Mouse (Mus musculus) limb, embryonic 14.5 days (tissue): ENCODE measurements at regions not wholly inside any gene's neighbourhood (a gene's known extent, or its start where the extent isn't known, plus 50 kb on each side); places are given as distances from the start of the nearest gene placed in this dataset.

Experiments
- ATAC-seq: fragments of 200-750 bp; cut with Nextera tagmentation; 2 replicates; pipeline ENCODE4 v1.8.0; 2017; ENCODE audit warnings: low read depth, moderate number of reproducible peaks, moderate TSS enrichment; ENCODE audit not compliant: low FRiP score
- DNase-seq: peaks from one replicate; pipeline ENCODE4 v3.0.0-alpha.2; 2015; ENCODE audit warnings: low spot score
- H3K27ac ChIP-seq: fragments of 300-500 bp; sonication (generic); replicated peaks from 2 replicates; pipeline ENCODE4 v1.5.1; 2014; ENCODE audit warnings: low read depth, mild to moderate bottlenecking, low read length, moderate library complexity, mixed read lengths
- H3K27me3 ChIP-seq: fragments of 300-500 bp; sonication (generic); 2 replicates; pipeline ENCODE4 v1.6.1; 2014; ENCODE audit warnings: low read length, mixed read lengths; ENCODE audit not compliant: control insufficient read depth, insufficient read depth
- H3K36me3 ChIP-seq: fragments of 300-500 bp; sonication (generic); 2 replicates; pipeline ENCODE4 v1.6.1; 2014; ENCODE audit warnings: mild to moderate bottlenecking, low read length, moderate library complexity, mixed read lengths; ENCODE audit not compliant: control insufficient read depth, insufficient read depth
- H3K4me1 ChIP-seq: fragments of 300-500 bp; sonication (generic); 2 replicates; pipeline ENCODE4 v1.6.1; 2014; ENCODE audit warnings: antibody characterized with exemption, low read length, mixed read lengths; ENCODE audit not compliant: control insufficient read depth, insufficient read depth
- H3K4me2 ChIP-seq: fragments of 300-500 bp; sonication (generic); replicated peaks from 2 replicates; pipeline ENCODE4 v1.6.1; 2014; ENCODE audit warnings: low read depth, mild to moderate bottlenecking, low read length, moderate library complexity; ENCODE audit not compliant: severe bottlenecking
- H3K4me3 ChIP-seq: fragments of 300-500 bp; sonication (generic); replicated peaks from 2 replicates; pipeline ENCODE4 v1.5.1; 2014; ENCODE audit warnings: low read length
- H3K9ac ChIP-seq: fragments of 300-500 bp; sonication (generic); 2 replicates; pipeline ENCODE4 v1.6.1; 2014; ENCODE audit warnings: mild to moderate bottlenecking, low read depth, low read length, moderate library complexity; ENCODE audit not compliant: severe bottlenecking
- H3K9me3 ChIP-seq: fragments of 300-500 bp; sonication (generic); 2 replicates; pipeline ENCODE4 v1.6.1; 2016; ENCODE audit warnings: low read length; ENCODE audit not compliant: control insufficient read depth
- POLR2A ChIP-seq: fragments of 200-500 bp; IDR thresholded peaks from 2 replicates; pipeline ENCODE4 v1.8.0; 2012; ENCODE audit warnings: inconsistent platforms, mild to moderate bottlenecking, moderate library complexity, borderline replicate concordance; ENCODE audit not compliant: insufficient read depth, insufficient read length; ENCODE audit errors: extremely low read depth
- WGBS: fragments of 180-500 bp; shearing (Covaris S2); extraction: QIAGEN DNeasy Blood & Tissue Kit; methylation state at CpG from one replicate; pipeline ENCODE4 v1.1.7; 2014; 5-methylcytosine and 5-hydroxymethylcytosine counted together

- no peak overlapping the region for H3K4me3 ChIP-seq
- peak overlapping the region; percentile 16; the same call in 1 of the 2 replicates for H3K4me2 ChIP-seq
- WGBS: 24% methylated on average over 4 of the region's 4 CpGs
- no peaks in the 10 kb centered on the region for H3K27me3 ChIP-seq
- H3K36me3 ChIP-seq: no peaks in the 10 kb centered on the region
- peak; percentile 82 for ATAC-seq
- H3K9me3 ChIP-seq: no peaks in the 10 kb centered on the region
- no peak overlapping the region for H3K9ac ChIP-seq
- peaks cover 22% of the 10 kb centered on the region for H3K4me1 ChIP-seq
- DNase-seq: peak; percentile 63
- no peak for TF ChIP-seq POLR2A
- peak overlapping the region; percentile 21 for H3K27ac ChIP-seq
Observed at GRCm38 (mm10) chr1:90364444-90364843, 160.7 kb downstream of the Ackr3 start.

- Histone ChIP-seq H3K9me3 (no peaks in the 10 kb centered on the region), H3K36me3 (no peaks in the 10 kb centered on the region), H3K4me2 (no peak overlapping the region), H3K9ac (no peak overlapping the region), H3K27ac (no peak overlapping the region), H3K27me3 (no peaks in the 10 kb centered on the region), H3K4me3 (no peak overlapping the region), H3K4me1 (peaks cover 19% of the 10 kb centered on the region)
- 69% methylated on average over 10 of the region's 10 CpGs for WGBS
- DNase-seq (no peak), ATAC-seq (no peak)
- TF ChIP-seq POLR2A: no peak
Observed at GRCm38 (mm10) chr1:90368581-90368980, 164.8 kb downstream of the Ackr3 start.

- DNase-seq: no peak
- Histone ChIP-seq H3K36me3 (no peaks in the 10 kb centered on the region), H3K4me2 (no peak overlapping the region), H3K9me3 (no peaks in the 10 kb centered on the region), H3K4me1 (peaks cover 17% of the 10 kb centered on the region), H3K9ac (no peak overlapping the region), H3K27ac (no peak overlapping the region), H3K27me3 (no peaks in the 10 kb centered on the region), H3K4me3 (no peak overlapping the region)
- no peak for ATAC-seq
- WGBS: 64% methylated on average over 2 of the region's 2 CpGs
- no peak for TF ChIP-seq POLR2A
Observed at GRCm38 (mm10) chr1:90369287-90369686, 165.5 kb downstream of the Ackr3 start.

- DNase-seq: no peak
- Histone ChIP-seq H3K27ac (no peak overlapping the region), H3K4me3 (no peak overlapping the region), H3K4me2 (no peak overlapping the region), H3K36me3 (no peaks in the 10 kb centered on the region), H3K9me3 (no peaks in the 10 kb centered on the region), H3K9ac (no peak overlapping the region), H3K4me1 (peaks cover 9% of the 10 kb centered on the region; the same call in 1 of the 2 replicates), H3K27me3 (no peaks in the 10 kb centered on the region)
- no peak for ATAC-seq
- no peak for TF ChIP-seq POLR2A
- 79% methylated on average over 5 of the region's 5 CpGs for WGBS
Observed at GRCm38 (mm10) chr1:90370766-90371165, 167.0 kb downstream of the Ackr3 start.

GRCm38 (mm10) chr1:90373001-90373400 is 169.2 kb downstream of the Ackr3 start:
- H3K9ac ChIP-seq: no peak overlapping the region
- H3K27me3 ChIP-seq: no peaks in the 10 kb centered on the region
- no peak for TF ChIP-seq POLR2A
- H3K4me1 ChIP-seq: peaks cover 9% of the 10 kb centered on the region; the same call in 1 of the 2 replicates
- no peak overlapping the region for H3K4me2 ChIP-seq
- 92% methylated on average over 5 of the region's 5 CpGs for WGBS
- no peak overlapping the region for H3K27ac ChIP-seq
- no peaks in the 10 kb centered on the region for H3K9me3 ChIP-seq
- DNase-seq (no peak), ATAC-seq (no peak)
- H3K36me3 ChIP-seq: no peaks in the 10 kb centered on the region
- no peak overlapping the region for H3K4me3 ChIP-seq

- no peak overlapping the region for H3K4me2 ChIP-seq
- TF ChIP-seq POLR2A: no peak
- H3K36me3 ChIP-seq: no peaks in the 10 kb centered on the region
- no peak for ATAC-seq
- no peaks in the 10 kb centered on the region for H3K27me3 ChIP-seq
- H3K9me3 ChIP-seq: no peaks in the 10 kb centered on the region
- no peak overlapping the region for H3K4me3 ChIP-seq
- peaks cover 6% of the 10 kb centered on the region; the same call in 1 of the 2 replicates for H3K4me1 ChIP-seq
- DNase-seq: peak; percentile 52
- 53% methylated on average over 12 of the region's 12 CpGs for WGBS
- H3K9ac ChIP-seq: no peak overlapping the region
- no peak overlapping the region for H3K27ac ChIP-seq
Observed at GRCm38 (mm10) chr1:90374517-90374916, 170.7 kb downstream of the Ackr3 start.
